Mouse (Mus musculus) kidney, postnatal 10 days (tissue): ENCODE data around the gene Filip1l.

Experiments used
- DNase-seq: peaks from one replicate; pipeline ENCODE4 v3.0.0; 2021; ENCODE audit warnings: mixed read lengths

The Filip1l gene

GRCm38 (mm10) chr16:57398387-57399214, 45.7 kb downstream of the Filip1l start:
- DNase-seq, result peak; percentile 86

GRCm38 (mm10) chr16:57399566-57399965, 46.7 kb downstream of the Filip1l start:
- no peak for DNase-seq

DNA sequence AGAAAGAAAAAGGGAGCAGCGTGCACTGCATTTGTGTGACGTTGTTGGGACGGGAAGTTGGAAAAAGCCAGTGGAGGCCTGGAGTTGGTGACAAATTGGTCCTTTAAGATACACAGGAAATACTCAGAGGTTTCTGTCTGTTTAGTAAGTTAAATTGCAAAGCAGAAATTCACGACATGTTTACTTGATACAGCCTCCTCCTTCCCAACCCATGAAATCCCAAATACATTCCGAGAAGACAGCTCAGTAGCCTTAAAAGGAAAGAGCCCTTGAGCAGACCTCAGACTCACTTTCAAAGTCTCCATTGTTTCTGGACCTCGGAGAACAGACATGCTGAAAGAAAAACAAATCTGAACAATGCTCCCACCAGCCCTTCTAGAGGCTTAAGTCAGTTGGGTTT, 48.8 kb downstream of the Filip1l start:
- peak; percentile 40 for DNase-seq

GRCm38 (mm10) chr16:57402910-57403309, 50.0 kb downstream of the Filip1l start:
- DNase-seq, result no peak

DNA sequence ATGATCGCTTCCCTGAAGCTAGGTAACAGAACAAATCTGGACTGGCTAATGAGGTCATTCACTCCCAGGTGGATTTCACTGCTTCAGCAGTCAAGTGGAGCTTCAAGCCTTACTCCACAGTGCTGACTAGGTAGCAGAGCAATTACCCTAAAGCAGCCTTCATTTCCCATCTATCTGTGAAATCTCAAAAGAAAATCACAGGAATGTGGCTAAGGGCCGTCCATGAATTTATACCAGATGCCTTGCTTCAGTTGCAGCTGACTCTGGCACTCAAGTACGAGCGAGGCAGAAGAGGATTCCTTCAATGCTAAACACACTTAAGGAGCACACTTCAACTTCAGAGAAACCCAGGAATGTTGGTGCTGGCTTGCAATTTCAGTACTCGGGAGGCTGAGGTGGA, 50.9 kb downstream of the Filip1l start:
- DNase-seq, result no peak

DNA sequence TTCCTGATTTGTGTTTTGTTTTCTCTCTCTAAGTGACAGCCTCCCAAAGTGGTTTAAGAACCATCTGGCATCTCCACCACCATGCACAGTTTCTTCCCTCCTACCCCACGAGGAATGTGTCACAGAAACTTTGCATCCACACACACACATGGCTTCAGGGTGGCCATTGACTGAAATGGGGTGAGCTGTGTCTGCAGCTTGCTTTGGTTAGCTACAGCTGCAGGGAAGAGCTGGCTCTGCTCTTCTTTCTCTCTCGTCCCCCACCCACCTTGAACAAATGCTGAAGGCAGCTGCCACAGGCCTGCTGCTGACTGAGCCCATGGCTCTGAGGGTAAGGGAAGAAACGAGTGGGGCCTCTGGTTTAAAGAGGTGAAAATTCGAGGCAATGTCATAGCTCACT, 59.9 kb downstream of the Filip1l start:
- no peak for DNase-seq

- no peak for DNase-seq
Observed at GRCm38 (mm10) chr16:57416049-57416448, 63.2 kb downstream of the Filip1l start.

- DNase-seq, result no peak
Observed at GRCm38 (mm10) chr16:57417017-57417416, 64.1 kb downstream of the Filip1l start.

DNA sequence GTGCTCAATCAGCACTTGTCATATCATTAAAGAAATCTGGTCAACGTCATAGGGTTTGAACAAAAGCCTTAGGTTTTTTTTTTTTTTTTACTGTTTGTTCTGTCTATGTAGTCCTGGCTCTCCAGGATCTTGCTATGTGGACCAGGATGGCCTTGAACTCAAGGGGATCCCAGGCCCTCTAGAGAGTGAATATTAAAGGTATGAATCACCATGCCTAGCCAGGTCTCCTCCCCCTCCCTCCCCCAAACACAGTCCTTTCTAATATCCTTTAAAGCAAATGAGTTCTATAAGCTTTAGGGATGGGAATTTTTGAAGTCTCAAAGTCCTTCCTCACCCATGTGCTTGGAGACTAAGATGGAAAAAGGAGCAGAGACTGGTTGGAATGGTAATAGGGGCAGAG, 65.1 kb downstream of the Filip1l start:
- no peak for DNase-seq

DNA sequence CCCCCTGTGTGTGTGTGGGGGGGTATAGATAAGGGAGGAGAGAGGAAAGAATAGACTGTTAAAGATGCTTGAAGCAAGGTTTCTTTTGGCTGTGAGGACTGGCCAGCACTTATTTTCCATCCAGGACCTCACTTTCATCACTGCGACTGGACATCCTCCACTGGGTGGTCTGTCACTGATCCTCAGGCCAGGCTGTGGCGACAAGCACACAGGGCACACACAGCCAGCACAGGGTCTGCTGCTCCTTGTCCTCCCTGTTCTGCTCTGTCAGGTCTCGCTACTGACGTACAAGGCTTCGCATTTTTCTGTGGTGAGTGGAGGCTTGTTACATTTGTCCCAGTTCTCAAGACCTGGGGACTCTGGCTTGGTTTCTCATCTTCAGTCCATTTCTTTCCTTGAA, 66.4 kb downstream of the Filip1l start:
- no peak for DNase-seq

GRCm38 (mm10) chr16:57419881-57420280, 67.0 kb downstream of the Filip1l start:
- DNase-seq, result no peak

GRCm38 (mm10) chr16:57420773-57421556, 68.1 kb downstream of the Filip1l start:
- peak; percentile 61 for DNase-seq

DNA sequence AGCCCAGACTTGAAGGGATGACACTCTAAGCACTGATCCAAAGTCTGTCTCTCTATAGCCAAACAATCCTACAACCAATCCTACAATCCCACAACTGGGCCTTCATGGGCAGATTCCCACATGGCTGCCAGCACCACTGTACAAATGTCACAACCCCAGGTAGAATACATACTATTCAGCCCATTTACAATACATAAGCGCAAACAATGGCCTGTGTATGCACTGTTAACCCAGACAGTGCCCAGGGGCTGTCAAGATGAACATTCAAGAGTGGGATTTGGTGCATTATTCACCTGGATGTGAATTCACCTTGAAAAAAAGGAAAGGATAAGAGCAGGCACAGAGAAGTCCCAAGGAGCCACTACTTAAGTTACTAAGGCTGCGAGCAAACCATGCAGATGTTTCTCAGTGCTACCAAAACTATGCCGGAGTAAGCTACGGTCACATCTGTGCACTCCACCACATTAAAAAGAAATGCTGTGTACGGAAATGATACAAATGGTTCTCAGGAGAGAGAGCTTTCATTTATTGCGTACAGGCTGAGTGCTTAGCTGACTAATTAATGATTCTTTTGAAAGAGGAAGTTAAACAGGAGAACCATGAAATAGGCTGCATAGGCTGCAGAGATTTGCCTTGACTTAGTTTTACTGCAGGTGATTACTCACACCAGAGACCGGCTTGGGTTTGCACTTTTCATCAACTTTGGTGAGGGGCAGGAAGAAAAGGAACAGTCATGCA, 69.0 kb downstream of the Filip1l start:
- DNase-seq, result no peak

DNA sequence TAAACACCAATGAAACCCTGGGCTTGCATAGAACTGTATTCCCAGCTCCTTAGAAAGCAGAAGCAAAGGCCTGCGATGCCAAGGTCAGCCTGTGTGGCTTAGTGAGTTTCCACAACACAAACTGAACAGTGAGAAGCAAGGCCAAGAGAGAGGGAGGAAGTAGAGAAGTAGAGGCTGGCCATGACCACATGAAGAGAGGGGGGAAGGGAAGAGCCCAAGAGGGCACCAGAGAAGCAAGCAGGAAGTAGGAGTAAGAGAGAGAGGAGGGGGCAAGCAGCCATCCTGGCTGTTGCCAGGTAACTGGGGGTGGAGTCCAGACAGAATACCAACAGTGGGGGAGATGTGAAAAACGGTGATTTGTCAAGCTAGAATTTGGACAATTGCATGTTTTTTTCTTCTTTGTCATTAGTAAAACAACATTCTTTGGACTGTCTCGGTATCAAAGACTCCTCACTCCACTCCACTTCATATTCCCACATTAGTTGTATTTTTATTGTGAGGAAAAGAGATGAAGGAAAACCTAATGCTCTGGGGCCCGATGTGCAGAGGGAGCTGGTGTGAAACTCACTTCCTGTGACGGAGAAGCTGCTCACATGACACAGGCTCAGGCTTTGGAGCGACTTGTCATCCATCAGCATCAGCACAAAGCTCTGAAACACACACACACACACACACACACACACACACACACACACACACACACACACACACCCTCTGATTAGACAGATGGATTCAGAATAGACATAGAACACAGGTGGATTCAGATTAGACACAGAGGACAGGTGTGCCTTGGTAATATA, 70.3 kb downstream of the Filip1l start:
- peak; percentile 50 for DNase-seq

GRCm38 (mm10) chr16:57426680-57427079, 73.8 kb downstream of the Filip1l start:
- no peak for DNase-seq

DNA sequence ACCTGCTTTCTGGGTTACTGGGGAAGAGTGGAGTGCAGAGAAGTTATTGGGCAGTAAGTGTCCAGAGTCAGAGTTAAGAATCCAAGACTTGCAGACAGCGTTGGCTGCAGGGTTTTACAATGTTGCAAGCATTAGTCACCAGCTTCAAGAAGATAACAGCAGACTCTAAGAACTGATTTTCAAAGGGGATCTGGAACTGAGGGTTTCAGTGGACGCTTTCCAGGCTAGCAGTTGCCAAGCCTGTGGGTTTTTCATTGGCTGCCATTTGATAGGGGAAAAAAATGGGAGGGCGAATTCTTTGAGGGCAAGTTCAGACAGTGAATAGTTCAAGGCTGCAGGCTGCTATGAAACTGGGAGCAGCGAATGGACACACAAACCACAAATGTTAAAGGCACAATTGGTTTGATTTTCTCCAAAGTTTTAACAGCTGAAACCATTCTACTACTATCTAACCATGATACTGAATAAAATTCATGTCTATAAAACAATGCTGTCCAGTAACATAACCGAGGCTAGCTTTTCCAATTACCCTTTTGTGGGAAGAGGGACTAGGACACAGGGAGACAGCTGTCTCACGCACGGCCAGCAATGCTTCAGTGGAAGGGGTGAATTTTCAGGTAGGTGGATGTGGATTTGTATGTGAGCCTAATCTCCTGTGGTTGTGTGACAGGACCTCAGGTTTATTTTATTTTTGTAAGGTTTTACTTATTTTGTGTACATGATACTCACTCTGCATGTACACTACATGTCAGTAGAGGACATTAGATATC, 74.8 kb downstream of the Filip1l start:
- DNase-seq, result peak; percentile 58

DNA sequence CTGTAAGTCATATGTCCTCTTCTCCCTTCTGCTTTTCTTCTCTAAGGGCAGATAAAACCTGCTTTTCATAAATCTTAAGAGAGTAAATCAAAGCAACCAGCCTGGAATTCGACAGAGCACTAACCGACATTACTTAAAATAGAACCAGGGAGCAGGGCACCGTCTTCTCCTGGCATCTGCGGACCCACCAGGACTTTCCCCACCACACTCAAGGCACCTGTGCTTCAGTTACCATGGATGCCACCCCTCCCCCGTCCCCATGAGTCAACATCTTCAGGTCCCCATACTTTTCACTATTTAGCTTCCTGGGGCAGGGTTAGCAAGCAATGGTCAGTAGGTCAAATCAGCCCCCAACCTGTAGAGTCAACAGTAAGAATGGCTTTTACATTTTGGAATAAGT, 76.1 kb downstream of the Filip1l start:
- DNase-seq, result no peak

GRCm38 (mm10) chr16:57431294-57431693, 78.4 kb downstream of the Filip1l start:
- DNase-seq, result no peak

GRCm38 (mm10) chr16:57433173-57433572, 80.3 kb downstream of the Filip1l start:
- no peak for DNase-seq

DNA sequence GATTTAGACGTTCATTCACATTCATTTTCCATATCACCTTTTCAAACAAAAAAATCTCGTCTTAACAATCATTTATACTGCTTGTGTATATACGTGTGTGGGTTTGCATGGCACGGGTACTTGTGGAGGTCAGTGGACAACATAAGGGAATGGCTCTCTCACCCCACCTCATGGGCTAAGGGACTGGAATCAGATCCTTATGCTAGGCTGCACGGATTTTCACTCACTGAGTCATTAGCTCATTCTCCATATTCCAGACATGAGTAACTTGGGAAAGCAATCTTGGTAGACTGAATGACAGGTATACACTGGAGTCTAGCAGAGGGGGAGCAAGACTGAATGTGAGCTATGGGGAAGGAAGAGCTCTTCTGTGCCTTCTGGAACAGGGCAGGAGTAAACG, 80.8 kb downstream of the Filip1l start:
- DNase-seq, result no peak

DNA sequence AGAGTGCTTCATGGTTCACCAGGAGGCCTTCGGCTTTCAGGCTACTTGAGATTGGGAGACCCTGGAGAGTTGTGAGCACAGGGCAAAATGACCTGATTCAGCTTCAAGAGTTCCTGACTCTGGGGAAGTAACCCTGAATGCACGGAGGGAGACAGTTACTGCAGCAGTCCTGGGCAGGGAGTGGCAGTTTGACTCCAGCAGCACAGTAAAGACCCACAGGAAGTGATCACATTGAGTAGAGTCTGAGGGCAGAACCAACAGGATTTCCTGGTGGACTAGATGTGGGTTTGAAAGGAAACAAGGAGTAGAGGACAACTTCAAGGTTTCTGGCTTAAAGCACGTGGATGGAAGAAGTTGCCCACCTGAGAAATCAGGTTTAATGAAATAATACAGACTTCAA, 81.7 kb downstream of the Filip1l start:
- DNase-seq, result no peak
